Mouse (Mus musculus) fat pad, adult 2 months (tissue): ENCODE data around the gene Sergef.

Experiments
- DNase-seq: peaks from one replicate; pipeline ENCODE4 v3.0.0-alpha.2; 2011; ENCODE audit warnings: low read depth, low spot score; ENCODE audit errors: extremely low read depth

The Sergef gene

GRCm38 (mm10) chr7:46459605-46460245 is 179.9 kb downstream of the Sergef start:
- DNase-seq, result no peak

GRCm38 (mm10) chr7:46459200-46459599 is 180.4 kb downstream of the Sergef start:
- DNase-seq, result no peak

- no peak for DNase-seq
Observed at GRCm38 (mm10) chr7:46457889-46458288, 181.7 kb downstream of the Sergef start.

GRCm38 (mm10) chr7:46453930-46454679 is 185.5 kb downstream of the Sergef start:
- no peak for DNase-seq

GRCm38 (mm10) chr7:46448922-46449645 is 190.5 kb downstream of the Sergef start:
- DNase-seq, result no peak

- DNase-seq, result no peak
Observed at GRCm38 (mm10) chr7:46447473-46448165, 192.0 kb downstream of the Sergef start.

- DNase-seq, result no peak
Observed at GRCm38 (mm10) chr7:46445896-46446295, 193.7 kb downstream of the Sergef start.

- no peak for DNase-seq
Observed at GRCm38 (mm10) chr7:46443163-46443562, 196.4 kb downstream of the Sergef start.

- DNase-seq, result no peak
Observed at GRCm38 (mm10) chr7:46438537-46439141, 201.0 kb downstream of the Sergef start.

GRCm38 (mm10) chr7:46435833-46436232 is 203.8 kb downstream of the Sergef start:
- no peak for DNase-seq

- no peak for DNase-seq
Observed at GRCm38 (mm10) chr7:46433874-46434273, 205.7 kb downstream of the Sergef start.

- DNase-seq, result no peak
Observed at GRCm38 (mm10) chr7:46425012-46425411, 214.6 kb downstream of the Sergef start.

- DNase-seq, result no peak
Observed at GRCm38 (mm10) chr7:46423951-46424350, 215.7 kb downstream of the Sergef start.

GRCm38 (mm10) chr7:46422764-46423412 is 216.7 kb downstream of the Sergef start:
- DNase-seq, result no peak

GRCm38 (mm10) chr7:46422052-46422763 is 217.4 kb downstream of the Sergef start:
- DNase-seq, result no peak

GRCm38 (mm10) chr7:46421535-46421934 is 218.1 kb downstream of the Sergef start:
- DNase-seq, result no peak

GRCm38 (mm10) chr7:46418102-46418622 is 221.4 kb downstream of the Sergef start:
- no peak for DNase-seq

GRCm38 (mm10) chr7:46417467-46417866 is 222.1 kb downstream of the Sergef start:
- DNase-seq, result no peak

- no peak for DNase-seq
Observed at GRCm38 (mm10) chr7:46415818-46416425, 223.7 kb downstream of the Sergef start.
